Mouse (Mus musculus): ENCODE results near the gene Ush2a.

Ush2a gene

DNA sequence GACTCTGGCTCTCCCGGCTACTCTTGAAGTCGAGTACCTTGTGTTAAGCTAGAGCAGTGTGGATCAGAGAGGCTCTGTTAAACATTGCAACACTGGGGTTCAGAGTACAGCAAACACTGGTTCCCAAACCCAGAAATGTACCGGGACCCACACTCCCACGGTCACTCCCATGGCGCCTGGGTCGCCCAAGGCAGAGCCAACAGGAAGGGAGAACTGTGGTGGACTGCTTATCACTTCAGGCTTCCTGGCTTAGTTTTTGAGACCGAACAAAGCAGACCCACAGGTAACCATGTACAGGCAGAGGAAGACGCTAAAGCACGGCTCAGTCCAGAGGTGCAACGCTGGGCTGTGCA, 413.7 kb downstream of the Ush2a start:
- peak; percentile 16 to 34 for DNase-seq

- DNase-seq, result no peak
These were observed 416.4 kb downstream of the Ush2a start for GRCm38 (mm10) chr1:188678189-188678588.

DNA sequence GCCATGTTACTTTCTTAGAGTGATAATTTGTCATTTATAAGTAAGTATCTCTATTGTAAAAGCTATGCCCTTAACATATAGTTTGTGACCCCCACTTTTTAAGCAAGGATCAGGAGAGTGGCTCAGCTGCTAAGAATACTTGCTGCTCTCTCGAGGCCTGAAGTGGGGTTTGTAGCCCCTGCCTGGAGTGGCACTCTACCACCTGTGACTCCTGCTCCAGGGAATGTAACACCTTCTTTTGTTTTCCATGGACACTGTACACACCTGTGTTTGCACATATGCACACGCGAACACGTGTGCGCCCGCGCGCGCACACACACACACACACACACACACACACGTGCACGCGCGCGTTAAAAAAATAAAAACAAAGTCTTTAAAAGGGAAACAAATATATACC, 424.5 kb downstream of the Ush2a start:
- peak in 1 of 2 experiments; percentile 36 for DNase-seq

GRCm38 (mm10) chr1:188696295-188696694, 434.5 kb downstream of the Ush2a start:
- DNase-seq, result no peak

GRCm38 (mm10) chr1:188708176-188708575, 446.4 kb downstream of the Ush2a start:
- no peak for DNase-seq

DNA sequence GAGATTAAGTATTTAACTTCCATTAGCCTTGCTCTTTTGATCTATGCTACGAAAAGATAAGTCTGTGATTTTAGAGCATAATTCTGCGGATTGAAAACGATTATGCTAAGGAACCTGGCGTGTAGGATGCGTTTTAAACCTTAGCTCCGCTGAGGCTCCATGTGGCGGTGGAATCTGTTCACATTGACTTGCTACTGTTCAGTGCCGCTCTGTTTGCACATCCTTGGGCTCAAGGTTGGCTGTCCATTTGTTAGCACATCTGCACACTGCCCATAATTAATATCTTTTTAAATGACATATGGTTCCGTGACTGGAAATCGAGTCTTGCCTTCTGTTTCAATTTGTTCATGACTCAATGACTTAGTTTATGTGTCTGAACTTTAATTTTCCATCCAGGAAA, 446.9 kb downstream of the Ush2a start:
- no peak for DNase-seq

DNA sequence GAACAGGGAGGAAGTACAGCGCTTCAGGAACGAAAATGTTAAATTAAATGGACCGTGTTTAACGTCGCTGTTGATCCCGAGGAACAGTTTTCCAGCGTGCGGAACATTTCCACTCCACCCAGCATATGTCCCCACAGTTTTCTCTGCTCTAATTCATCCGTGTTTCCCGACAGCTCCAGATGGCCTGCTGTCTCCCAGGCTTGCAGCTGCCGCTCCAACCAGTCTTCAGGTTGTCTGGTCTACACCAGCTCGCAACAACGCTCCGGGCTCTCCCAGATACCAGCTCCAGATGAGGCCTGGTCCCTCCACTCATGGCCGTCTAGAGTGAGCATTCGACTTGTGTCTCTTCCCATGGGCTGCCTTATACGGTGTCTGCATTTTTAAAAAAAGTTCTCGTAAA, 452.3 kb downstream of the Ush2a start:
- no peak for DNase-seq

GRCm38 (mm10) chr1:188714941-188715340, 453.1 kb downstream of the Ush2a start:
- no peak for DNase-seq

GRCm38 (mm10) chr1:188716886-188717285, 455.1 kb downstream of the Ush2a start:
- DNase-seq, result no peak

GRCm38 (mm10) chr1:188725122-188725995, 463.5 kb downstream of the Ush2a start:
- DNase-seq, result no peak

DNA sequence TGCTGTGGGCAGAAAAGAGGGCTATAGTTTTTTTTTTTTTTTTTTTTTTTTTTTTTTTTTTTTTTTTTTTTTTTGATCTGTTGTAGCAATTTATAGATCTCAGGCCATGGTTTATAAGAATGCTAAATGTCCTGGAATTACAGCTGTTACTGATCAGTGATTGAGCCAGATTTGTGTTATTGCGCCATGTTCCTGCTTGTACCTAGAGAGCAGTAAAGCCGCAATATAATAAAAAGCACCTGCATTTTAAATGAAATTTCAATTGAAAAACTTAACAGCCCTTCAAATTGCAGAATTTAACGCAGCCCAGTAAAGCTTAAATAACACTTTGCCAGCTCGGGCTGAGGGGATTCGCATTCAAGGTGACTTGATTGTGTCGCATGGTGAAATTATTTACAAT, 465.1 kb downstream of the Ush2a start:
- no peak for DNase-seq

- DNase-seq, result no peak
These were observed 466.8 kb downstream of the Ush2a start for GRCm38 (mm10) chr1:188728625-188729024.

DNA sequence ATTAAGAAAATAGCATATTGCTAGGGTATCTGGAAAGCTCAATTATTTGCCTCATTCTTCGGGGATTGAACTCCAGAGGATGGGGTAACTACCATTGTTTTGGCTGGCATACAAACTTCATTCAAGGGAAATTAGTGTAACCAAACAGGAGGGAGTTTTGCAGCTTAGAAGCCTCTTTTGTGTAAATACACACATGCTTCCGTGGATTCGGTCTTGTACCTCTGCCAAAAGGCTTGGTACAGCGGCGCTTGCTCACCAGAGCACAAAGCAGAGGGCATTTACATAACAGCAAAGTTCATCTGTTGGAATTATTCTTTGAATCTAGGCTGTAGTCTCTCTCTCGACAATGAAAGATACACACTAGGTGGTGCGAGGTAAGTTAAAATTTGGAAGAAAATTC, 467.4 kb downstream of the Ush2a start:
- no peak for DNase-seq

DNA sequence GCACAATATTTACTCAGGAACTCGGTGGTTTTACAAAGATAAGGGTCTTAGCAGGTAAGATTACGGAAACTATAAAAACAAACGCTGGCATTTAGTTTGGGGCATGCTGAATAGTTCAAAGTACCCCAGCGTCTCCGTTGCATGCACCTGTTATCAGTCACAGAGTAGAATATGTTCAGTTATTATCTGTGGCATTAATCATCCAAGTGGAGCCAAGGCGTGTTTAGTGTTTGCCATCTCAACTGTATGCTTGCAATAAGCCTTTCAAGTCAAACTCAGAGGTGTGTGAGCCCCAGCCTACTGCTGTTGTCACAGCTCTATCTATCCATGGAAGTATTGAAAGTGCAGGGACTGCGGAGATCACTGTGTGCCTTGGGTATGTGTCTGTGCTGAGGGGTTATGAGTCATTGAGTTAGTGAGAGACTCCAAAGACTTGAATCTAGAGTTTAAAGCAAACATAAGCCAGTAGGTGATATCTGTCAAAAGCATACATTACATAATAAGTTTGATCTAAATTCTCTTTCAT, 473.0 kb downstream of the Ush2a start:
- DNase-seq, result no peak

GRCm38 (mm10) chr1:188742971-188743370, 481.1 kb downstream of the Ush2a start:
- no peak for DNase-seq

DNA sequence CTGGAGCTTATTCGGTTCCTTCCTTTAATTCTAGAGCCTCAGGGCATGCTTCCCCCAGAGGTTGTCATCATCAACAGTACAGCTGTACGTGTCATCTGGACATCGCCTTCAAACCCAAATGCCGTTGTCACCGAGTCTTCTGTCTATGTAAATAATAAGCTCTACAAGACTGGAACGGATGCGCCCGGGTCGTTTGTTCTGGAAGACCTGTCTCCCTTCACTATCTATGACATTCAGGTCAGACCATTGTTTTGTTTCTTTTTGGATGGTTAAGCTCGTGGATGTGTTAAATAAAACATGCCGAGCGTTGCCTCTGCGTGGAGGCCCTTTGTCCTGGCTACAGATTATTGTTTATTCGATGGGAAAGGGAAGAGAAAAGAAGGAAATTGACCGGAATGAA, 493.2 kb downstream of the Ush2a start:
- no peak for DNase-seq

GRCm38 (mm10) chr1:188760515-188760914, 498.7 kb downstream of the Ush2a start:
- DNase-seq, result no peak

DNA sequence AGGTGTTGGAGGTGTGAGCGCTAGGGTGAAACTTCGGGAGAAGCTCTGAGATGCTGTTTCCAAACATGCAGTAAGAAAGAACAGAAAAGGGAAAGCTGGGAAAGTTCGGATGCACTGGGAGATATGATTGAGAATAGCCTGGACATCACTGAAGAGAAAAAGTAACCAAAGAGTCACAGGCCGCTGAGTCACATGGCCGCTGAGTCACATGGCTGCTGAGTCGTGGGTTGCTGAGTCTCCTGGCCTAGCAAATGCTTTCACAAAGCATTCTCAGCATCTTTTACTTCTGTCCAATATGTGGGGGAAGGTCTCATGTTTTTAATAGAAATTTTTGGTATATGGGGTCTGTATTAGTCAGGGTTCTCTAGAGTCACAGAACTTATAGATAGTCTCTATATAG, 500.6 kb downstream of the Ush2a start:
- DNase-seq, result no peak

- no peak for DNase-seq
These were observed 501.9 kb downstream of the Ush2a start for GRCm38 (mm10) chr1:188763761-188764160.

DNA sequence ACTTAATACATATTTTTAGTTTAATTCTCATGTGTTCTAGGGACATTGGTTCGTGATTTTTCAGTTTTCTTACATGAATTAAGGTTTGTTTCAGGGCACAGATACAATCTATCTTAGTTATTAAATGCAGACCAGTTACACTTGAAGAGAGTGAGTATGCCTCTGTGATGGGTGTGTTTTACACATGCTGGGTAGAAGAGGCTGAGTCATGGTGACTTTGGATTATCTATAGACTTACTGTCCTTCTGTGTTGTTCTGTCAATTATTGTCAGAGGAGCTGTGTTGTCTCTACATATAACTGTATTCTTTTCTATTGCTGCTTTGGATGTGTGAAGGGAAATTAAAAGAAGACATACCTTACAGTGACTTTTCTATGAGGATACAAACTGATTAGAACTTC, 509.0 kb downstream of the Ush2a start:
- DNase-seq, result no peak

DNA sequence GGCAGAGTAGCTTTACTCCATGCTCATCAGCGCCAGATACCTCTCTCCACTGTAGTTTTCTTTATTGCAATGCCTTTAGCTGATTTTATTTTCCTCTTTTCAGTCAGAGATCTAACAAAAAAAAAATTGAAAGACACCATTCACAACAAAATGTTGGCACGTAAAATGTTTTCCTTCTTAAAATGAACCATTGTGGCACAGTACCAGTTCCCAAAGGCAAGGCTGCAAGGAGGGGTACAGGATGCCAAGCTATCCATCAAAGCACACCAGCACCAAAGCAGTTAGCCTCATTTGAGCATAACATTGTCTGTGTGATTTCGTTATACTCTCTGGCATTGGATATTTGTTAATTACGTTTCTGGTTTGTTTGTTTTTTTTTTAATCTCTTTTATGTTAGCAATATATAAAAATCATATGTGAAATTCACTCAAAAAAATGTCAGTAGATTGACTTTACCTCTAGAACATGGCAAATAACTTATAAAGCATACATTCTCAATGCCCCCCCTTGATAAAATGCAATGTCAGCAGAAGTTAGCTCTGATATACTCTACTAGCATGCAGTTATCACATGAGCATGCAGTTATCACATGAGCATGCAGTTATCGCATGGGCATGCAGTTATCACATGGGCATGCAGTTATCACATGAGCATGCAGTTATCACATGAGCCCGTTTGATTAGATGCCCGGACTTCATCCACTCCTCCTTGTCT, 510.9 kb downstream of the Ush2a start:
- DNase-seq, result no peak

DNA sequence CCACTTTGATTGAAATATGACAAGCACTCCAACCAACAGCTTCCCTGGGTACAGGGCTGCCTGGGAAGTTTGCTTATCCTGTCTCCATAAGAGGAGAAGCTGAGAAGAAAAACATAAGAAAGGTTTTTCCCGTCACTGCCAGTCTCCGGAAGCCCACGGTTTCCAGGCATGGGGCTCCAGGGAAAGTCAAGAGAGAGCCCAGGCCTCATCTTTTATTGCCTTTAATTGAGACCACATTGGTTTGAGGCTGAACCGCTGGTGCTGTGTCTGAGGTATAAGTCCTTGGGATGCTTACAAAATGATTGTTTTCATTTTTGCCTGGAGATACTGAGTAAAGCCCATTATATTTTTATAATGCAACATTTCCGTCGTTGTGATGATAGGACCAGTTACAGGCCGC, 511.8 kb downstream of the Ush2a start:
- DNase-seq, result no peak

DNA sequence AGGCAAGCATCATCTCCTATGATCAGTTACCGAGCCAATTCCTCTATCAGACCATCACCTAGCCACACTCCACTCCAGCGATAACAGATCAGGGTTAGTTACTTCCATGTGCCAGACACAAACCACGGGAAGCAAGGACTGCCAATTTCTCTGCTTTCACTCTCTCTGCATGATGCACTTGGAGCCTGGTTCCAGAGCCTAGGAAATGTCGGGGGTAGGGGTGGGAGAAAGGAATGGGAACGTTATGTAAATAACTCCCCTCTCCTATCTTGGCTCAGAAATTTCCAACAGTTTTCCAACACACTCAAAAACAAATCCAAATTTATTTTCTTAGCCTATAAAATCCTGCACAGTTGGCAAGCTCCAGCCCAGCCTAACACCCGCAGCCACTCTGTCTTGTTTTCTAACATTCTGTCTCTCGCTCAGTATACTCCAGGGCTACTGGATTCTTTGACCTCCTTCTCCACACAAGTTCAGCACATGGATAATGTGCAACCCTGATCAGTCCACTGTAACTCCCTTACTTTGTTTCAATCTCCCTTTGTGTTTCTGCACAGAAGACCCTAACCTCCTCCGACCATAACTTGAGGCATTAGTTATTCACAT, 515.8 kb downstream of the Ush2a start:
- DNase-seq, result no peak

DNA sequence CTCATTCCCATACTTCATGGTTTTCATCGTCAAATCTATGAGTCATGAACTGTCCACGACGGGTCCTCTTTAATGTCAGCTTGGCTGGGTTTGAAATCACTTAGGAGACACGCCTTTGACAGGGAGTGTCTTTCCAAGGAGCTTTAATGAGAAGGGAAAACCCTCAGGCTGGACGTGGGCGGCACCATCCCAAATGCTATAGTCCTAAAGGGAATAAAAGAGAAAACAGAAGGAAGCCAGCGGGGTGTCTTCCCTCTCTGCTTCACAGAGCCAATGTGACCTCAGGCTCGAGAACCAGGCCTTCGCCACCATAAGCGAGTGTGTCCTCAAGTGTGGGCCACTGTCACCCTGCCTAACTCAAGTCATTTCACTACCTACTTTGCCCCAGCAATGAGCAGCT, 523.2 kb downstream of the Ush2a start:
- DNase-seq, result no peak

All from lung, postnatal 4 days (tissue).